Mouse (Mus musculus) brain, adult 10 weeks (tissue): ENCODE data around the gene Svop. TPM values are rescaled to one million over a fixed set of nuclear protein-coding genes. Genes with fewer than 3 reads are reported as not detected.

Experiments used
- polyA plus RNA-seq: library from polyadenylated mRNA; stranded (reverse); fragments of 350-450 nt; fragmentation: Illumina TruSeq; extraction: RNeasy Lipid Tissue Mini Kit (QIAGEN cat#74804); gene quantifications from one replicate; pipeline ENCODE4 v1.2.3, GENCODE M21; 2015; ENCODE audit warnings: low read depth, low replicate concordance

The Svop gene
- polyA plus RNA-seq, result 114 TPM

DNA sequence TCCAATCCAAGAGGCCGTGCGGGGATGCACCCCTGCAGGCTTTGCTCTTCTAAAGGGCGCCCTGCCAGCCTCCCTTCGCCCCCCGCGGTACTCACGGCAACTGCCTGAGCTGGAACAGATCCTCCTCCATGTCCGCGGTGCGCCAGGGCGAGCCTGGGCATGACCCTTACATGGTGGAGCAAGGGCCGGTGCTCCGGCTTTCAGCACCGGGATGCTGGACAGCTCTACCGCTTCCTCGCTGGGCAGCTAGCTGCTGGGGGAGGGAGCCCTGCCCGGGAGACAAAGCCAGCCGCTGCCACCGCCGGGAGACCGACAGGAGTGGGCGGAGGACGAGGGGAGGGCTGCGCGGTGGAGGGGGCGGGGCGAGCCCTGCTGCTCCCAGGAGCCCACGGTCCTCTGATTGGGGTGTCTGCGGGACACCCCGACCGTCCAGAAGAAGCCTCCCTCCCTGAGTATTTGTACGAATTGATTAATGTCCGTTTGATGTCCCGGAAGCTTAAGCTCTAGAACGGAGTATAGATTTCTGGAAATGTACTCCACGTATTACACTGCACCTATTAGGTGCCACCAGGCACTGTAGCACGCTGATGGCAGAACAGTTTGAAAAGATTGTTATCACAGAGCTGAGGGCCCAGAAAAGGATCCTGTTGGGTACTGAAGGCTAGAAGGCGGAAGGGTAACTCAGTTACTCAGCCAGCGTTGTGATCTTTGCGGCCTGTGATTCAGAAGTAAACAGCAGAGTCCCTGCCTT is at the start of gene Svop:
Svop (minus strand) TSS at position 514 of the 751 bp plus-strand sequence.

DNA sequence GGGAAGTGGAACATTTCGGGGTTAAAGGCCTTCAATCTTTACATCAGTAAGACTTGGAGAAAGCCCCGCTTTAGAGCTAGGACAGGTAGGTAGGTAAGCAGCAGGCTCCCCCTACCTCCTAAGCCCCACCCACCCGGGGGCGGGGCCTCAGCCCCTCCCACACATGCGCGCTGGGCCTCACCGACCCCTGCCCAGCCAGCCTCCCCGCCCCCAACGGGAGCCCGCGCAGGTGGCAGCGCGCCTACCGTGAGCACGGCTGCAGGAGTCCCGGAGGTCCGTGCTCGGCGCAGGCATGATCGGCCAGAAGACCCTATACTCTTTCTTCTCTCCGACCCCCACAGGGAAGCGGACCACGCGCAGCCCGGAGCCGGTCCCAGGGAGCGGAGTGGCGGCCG is 38.8 kb upstream of the Svop start, which contains the start of gene Ung:
Ung (plus strand) TSS at position 176 of the 395 bp plus-strand sequence.

DNA sequence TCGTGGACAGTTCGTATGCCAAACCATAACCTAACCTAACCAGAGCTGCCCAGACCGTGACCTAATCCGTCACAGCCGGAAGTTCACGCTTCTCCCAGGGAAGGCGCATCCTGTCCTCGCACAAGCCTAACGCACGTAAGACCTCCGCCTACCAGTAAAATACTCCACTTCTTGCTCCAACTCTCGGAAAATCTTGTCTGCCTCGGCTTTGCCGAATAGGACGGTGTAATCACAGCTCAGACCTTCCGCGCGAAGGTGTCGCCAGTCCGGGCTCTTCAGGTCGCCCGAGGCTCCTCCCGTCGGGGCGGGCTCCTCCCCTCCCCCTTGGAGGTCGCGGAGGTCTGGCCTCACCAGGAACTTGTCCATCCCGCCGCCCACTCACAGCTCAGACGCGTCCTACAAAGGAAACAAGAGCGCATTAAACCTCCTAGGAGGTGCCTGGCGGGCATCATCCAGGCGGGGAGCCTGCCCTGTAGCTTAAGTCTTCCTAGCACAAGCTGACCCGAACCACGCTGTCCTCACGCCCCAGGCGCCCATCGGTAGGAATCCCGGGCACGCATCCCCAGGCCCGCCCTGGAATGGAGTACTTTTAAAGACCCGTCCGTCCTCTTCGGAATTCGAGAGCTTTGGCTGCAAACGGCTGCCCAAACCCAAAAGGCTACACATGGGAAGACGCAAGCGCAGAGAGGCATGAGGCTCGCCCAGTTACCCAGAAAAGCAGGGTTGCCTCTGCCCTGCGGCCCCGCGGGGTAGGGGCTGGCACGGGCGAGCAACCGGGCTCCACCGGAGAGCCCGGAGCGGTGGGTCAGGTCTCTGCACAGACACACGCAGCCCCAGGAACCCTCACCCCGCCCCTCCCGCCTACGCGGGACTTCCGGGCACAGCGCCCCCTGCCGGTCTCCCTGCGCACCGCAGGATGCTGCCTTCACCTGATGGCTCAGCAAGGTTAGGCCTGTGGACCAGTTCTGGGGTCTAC is 36.3 kb upstream of the Svop start, which contains the start of gene Alkbh2:
Alkbh2 (minus strand) TSS at position 845 of the 976 bp plus-strand sequence.

DNA sequence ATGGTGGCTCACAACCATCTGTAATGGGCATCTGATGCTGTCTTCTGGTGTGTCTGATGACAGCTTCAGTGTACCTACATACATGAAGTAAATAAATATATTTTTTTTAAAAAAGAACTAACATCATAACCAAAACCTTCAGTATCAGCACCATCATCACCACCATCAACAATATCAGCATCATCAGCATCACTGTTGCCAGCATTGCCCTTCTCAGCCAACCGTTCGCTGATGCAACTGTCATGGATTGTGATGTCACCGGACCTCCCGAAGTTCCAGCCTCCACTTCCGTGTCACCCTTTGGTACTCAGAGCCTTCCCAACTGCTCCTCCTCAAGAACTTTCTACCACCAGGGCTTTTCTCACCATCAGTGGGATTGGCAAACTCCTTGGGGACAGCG is 26.2 kb downstream of the Svop start, which contains the start of gene Usp30:
Usp30 (plus strand) TSS at position 301 of the 400 bp plus-strand sequence.

DNA sequence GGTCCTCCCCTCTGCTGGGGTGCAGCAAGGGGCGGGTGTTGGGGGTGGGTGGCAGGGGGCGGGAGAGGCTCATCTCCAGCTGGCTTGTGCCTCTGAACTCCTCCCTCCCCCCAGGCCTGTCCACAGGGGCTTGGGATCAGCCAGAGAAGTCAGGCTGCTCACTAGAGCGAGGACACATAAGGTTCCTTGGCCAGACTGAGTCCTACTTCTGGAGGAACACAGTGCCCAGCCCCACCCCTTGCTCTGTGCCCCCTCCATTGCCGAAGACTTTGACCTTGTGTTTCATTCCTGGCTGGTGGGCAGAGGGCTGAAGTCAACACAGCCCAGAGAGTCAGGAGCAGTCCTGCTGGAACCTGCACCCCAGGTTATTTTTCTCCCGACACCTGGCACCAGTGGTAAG is 87.8 kb downstream of the Svop start, which contains the start of gene Dao:
Dao (plus strand) TSS at position 162 of the 400 bp plus-strand sequence.

DNA sequence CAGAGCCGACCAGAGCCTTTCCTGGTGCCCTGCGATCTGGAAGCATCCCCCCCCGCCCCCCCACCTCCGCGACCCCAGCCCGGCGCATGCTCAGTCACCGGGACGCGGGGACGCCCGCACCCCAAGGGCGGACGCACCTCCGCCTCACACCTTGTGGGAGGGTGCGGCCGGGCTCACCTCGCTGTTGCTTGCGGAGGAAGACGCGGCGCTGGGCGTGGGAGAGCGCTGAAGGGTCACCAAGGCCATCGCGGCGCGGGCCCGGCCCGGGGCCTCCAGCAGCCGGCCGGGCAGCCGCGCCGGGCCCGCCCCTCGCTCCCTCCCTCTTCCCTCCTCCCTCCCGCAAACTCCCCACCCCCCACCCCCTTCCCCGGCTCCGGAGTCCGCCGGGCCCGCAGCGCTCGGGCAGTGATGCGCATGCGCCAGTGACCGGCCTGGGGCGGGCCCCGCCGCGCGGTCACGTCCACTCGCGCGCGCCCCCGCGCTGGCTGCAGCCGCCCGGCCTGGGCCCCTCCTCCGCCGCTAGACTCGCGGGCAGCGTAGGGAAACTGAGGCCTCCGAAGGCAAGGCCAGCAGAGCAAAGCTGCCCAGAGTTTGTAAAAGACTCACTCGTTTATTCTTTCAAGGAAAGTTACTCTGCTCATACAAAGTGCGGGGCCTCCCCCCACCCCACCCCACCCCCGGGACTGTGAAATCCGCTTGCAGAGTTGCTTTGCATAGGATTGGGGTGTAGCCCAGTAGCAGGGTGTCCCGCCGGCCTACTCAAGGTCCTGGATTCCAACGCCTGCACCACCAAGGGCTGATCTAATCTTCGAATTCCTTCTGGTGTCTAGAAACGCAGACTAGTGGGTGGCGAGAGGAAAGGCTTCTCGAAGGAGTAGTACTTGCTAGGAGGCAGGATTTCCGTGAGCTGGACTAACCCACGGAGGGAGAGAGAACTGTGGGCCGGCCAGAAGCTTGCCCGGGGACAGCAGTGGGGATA is 97.6 kb downstream of the Svop start, which contains the start of gene Ssh1:
Ssh1 (minus strand) TSS at position 408 of the 979 bp plus-strand sequence.

Other genes starting within 250 kb of the Svop start
- gene Coro1c, start 182.8 kb downstream of the Svop start, polyA plus RNA-seq, result 62.4 TPM
- 8.1 TPM for gene Ssh1, start 97.7 kb downstream of the Svop start, polyA plus RNA-seq
- 1.1 TPM for gene Dao, start 87.9 kb downstream of the Svop start, polyA plus RNA-seq
- gene Usp30, start 26.1 kb downstream of the Svop start, polyA plus RNA-seq, result 28.1 TPM
- 7.9 TPM for gene Alkbh2, start 36.6 kb upstream of the Svop start, polyA plus RNA-seq
- 3.0 TPM for gene Ung, start 38.8 kb upstream of the Svop start, polyA plus RNA-seq
- 2.1 TPM for gene Acacb, start 55.0 kb upstream of the Svop start, polyA plus RNA-seq
- gene Foxn4, start 182.2 kb upstream of the Svop start, polyA plus RNA-seq, result not detected
- 3.1 TPM for gene Myo1h, start 197.6 kb upstream of the Svop start, polyA plus RNA-seq